Mouse (Mus musculus) liver, embryonic 11.5 days (tissue): ENCODE measurements around the gene Glycam1. TPM values are rescaled to one million over a fixed set of nuclear protein-coding genes. Genes with fewer than 3 reads are reported as not detected.
"Not testable (repeated sequence)": the region's sequence is repeated elsewhere in the genome, so short reads cannot be mapped to it uniquely, and the experiment has no call there.

Source experiments
- ATAC-seq: fragments of 200-750 bp; cut with Nextera tagmentation; replicated peaks from 2 replicates; pipeline ENCODE4 v1.8.0; 2017; ENCODE audit warnings: moderate number of reproducible peaks, mild to moderate bottlenecking, moderate TSS enrichment, moderate library complexity; ENCODE audit not compliant: low FRiP score
- DNase-seq: peaks from one replicate; pipeline ENCODE4 v3.0.0-alpha.2; 2017; ENCODE audit warnings: low spot score
- H3K27ac ChIP-seq: fragments of 300-500 bp; sonication (generic); 2 replicates; pipeline ENCODE4 v1.5.1; 2014; ENCODE audit warnings: mild to moderate bottlenecking, low read depth, low read length, control low read depth
- H3K27me3 ChIP-seq: fragments of 300-500 bp; sonication (generic); replicated peaks from 2 replicates; pipeline ENCODE4 v1.6.1; 2014; ENCODE audit warnings: low read length, mixed read lengths; ENCODE audit not compliant: control insufficient read depth, insufficient read depth
- H3K36me3 ChIP-seq: fragments of 300-500 bp; sonication (generic); 2 replicates; pipeline ENCODE4 v1.6.1; 2014; ENCODE audit warnings: mild to moderate bottlenecking, low read length, moderate library complexity, mixed read lengths; ENCODE audit not compliant: control insufficient read depth, insufficient read depth
- H3K4me1 ChIP-seq: fragments of 300-500 bp; sonication (generic); replicated peaks from 2 replicates; pipeline ENCODE4 v1.6.1; 2014; ENCODE audit warnings: low read length, mixed read lengths; ENCODE audit not compliant: control insufficient read depth, insufficient read depth
- H3K4me2 ChIP-seq: fragments of 300-500 bp; sonication (generic); 2 replicates; pipeline ENCODE4 v1.6.1; 2014; ENCODE audit warnings: mild to moderate bottlenecking, control low read depth, moderate library complexity
- H3K4me3 ChIP-seq: fragments of 300-500 bp; sonication (generic); 2 replicates; pipeline ENCODE4 v1.5.1; 2014; ENCODE audit warnings: low read depth, low read length, control low read depth
- H3K9ac ChIP-seq: fragments of 300-500 bp; sonication (generic); 2 replicates; pipeline ENCODE4 v1.6.1; 2014; ENCODE audit warnings: low read depth, low read length, control low read depth
- H3K9me3 ChIP-seq: fragments of 300-500 bp; sonication (generic); 2 replicates; pipeline ENCODE4 v1.6.1; 2016; ENCODE audit warnings: low read length, inconsistent platforms, mixed read lengths; ENCODE audit not compliant: control insufficient read depth
- WGBS: fragments of 180-500 bp; shearing (Covaris S2); extraction: QIAGEN DNeasy Blood & Tissue Kit; methylation state at CpG from one replicate; pipeline ENCODE4 v1.1.7; 2014; 5-methylcytosine and 5-hydroxymethylcytosine counted together
- polyA plus RNA-seq: library from polyadenylated mRNA; unstranded; fragments of >200 nt; fragmentation: Nextera tagmentation; extraction: Ambion mirVana; gene quantifications from 2 replicates; pipeline ENCODE4 v1.2.1, GENCODE M21; 2014

Glycam1 gene
- polyA plus RNA-seq = not detected in 2 replicates

GRCm38 (mm10) chr15:103564981-103565380 is at the start of gene Glycam1:
Gene Glycam1, minus strand, starts transcription at chr15:103565081.
- DNase-seq (no peak), ATAC-seq (no peak)
- H3K4me2 ChIP-seq = no peak within 1 kb of the TSS
- H3K4me3 ChIP-seq = no peak within 1 kb of the TSS
- H3K27me3 ChIP-seq = no peaks in the 10 kb centered on the region
- H3K9me3 ChIP-seq = no peaks in the 10 kb centered on the region
- H3K27ac ChIP-seq = no peak within 1 kb of the TSS
- no peak within 1 kb of the TSS for H3K9ac ChIP-seq
- H3K4me1 ChIP-seq = no peaks in the 10 kb centered on the region
- no peaks in the 10 kb centered on the region for H3K36me3 ChIP-seq

GRCm38 (mm10) chr15:103604481-103604880 is 39.6 kb upstream of the Glycam1 start:
- Histone ChIP-seq H3K27ac (no peak overlapping the region), H3K9me3 (no peaks in the 10 kb centered on the region), H3K4me2 (no peak overlapping the region), H3K9ac (no peak overlapping the region), H3K27me3 (no peaks in the 10 kb centered on the region), H3K4me3 (no peak overlapping the region), H3K4me1 (no peaks in the 10 kb centered on the region), H3K36me3 (no peaks in the 10 kb centered on the region)
- no peak for ATAC-seq
- 68% methylated on average over 1 of the region's 1 CpGs for WGBS
- no peak for DNase-seq

- no peak for ATAC-seq
- Histone ChIP-seq H3K4me2 (no peak overlapping the region), H3K4me3 (no peak overlapping the region), H3K27me3 (no peaks in the 10 kb centered on the region), H3K4me1 (no peaks in the 10 kb centered on the region), H3K27ac (no peak overlapping the region), H3K9me3 (no peaks in the 10 kb centered on the region), H3K36me3 (no peaks in the 10 kb centered on the region), H3K9ac (no peak overlapping the region)
- no peak for DNase-seq
- WGBS = 85% methylated on average over 2 of the region's 2 CpGs
These were observed 25.9 kb upstream of the Glycam1 start for GRCm38 (mm10) chr15:103590779-103591178.

- H3K27me3 ChIP-seq, H3K4me1 ChIP-seq, H3K36me3 ChIP-seq, H3K4me2 ChIP-seq, H3K9me3 ChIP-seq, H3K27ac ChIP-seq, H3K4me3 ChIP-seq, H3K9ac ChIP-seq, DNase-seq: not testable (repeated sequence)
- ATAC-seq = 0 out of 2 replicates have a peak, but pooled peaks have one; percentile 57
- WGBS = 42% methylated on average over 4 of the region's 4 CpGs
These were observed 22.9 kb upstream of the Glycam1 start for GRCm38 (mm10) chr15:103587752-103588151.

- Histone ChIP-seq H3K4me2 (no peak overlapping the region), H3K9ac (no peak overlapping the region), H3K9me3 (no peaks in the 10 kb centered on the region), H3K4me3 (no peak overlapping the region), H3K4me1 (no peaks in the 10 kb centered on the region), H3K36me3 (no peaks in the 10 kb centered on the region), H3K27ac (no peak overlapping the region), H3K27me3 (no peaks in the 10 kb centered on the region)
- WGBS = 70% methylated on average over 2 of the region's 2 CpGs
- DNase-seq (no peak), ATAC-seq (no peak)
These were observed 21.0 kb upstream of the Glycam1 start for GRCm38 (mm10) chr15:103585876-103586275.

GRCm38 (mm10) chr15:103552096-103552690 is 12.7 kb downstream of the Glycam1 start:
- Histone ChIP-seq H3K27ac (no peak overlapping the region), H3K4me2 (no peak overlapping the region), H3K9me3 (no peaks in the 10 kb centered on the region), H3K4me3 (no peak overlapping the region), H3K27me3 (no peaks in the 10 kb centered on the region; the same call in 1 of the 2 replicates), H3K36me3 (no peaks in the 10 kb centered on the region), H3K9ac (no peak overlapping the region), H3K4me1 (no peaks in the 10 kb centered on the region)
- ATAC-seq (no peak), DNase-seq (peak; percentile 29)
- WGBS = 43% methylated on average over 3 of the region's 3 CpGs

- DNase-seq (no peak), ATAC-seq (no peak)
- 32% methylated on average over 1 of the region's 1 CpGs for WGBS
These were observed 13.8 kb downstream of the Glycam1 start for GRCm38 (mm10) chr15:103551053-103551452.

GRCm38 (mm10) chr15:103549475-103549874 is 15.4 kb downstream of the Glycam1 start:
- H3K4me3 ChIP-seq = no peak overlapping the region
- H3K36me3 ChIP-seq = no peaks in the 10 kb centered on the region
- DNase-seq = no peak
- no peak for ATAC-seq
- no peak overlapping the region for H3K27ac ChIP-seq
- H3K4me1 ChIP-seq = no peaks in the 10 kb centered on the region
- no peaks in the 10 kb centered on the region for H3K9me3 ChIP-seq
- H3K27me3 ChIP-seq = no peaks in the 10 kb centered on the region; the same call in 1 of the 2 replicates
- H3K9ac ChIP-seq = no peak overlapping the region
- no peak overlapping the region for H3K4me2 ChIP-seq
- WGBS = 94% methylated on average over 1 of the region's 1 CpGs

More at GRCm38 (mm10) chr15:103551053-103551452, 13.8 kb downstream of the Glycam1 start:
- Histone ChIP-seq H3K9ac (no peak overlapping the region), H3K27me3 (no peaks in the 10 kb centered on the region; the same call in 1 of the 2 replicates), H3K4me3 (no peak overlapping the region), H3K9me3 (no peaks in the 10 kb centered on the region), H3K4me2 (no peak overlapping the region), H3K36me3 (no peaks in the 10 kb centered on the region), H3K27ac (no peak overlapping the region), H3K4me1 (no peaks in the 10 kb centered on the region)

GRCm38 (mm10) chr15:103547983-103548382 is 16.9 kb downstream of the Glycam1 start:
- ATAC-seq (no peak), DNase-seq (no peak)
- H3K9ac ChIP-seq = no peak overlapping the region
- H3K27me3 ChIP-seq = no peaks in the 10 kb centered on the region; the same call in 1 of the 2 replicates
- H3K9me3 ChIP-seq = no peaks in the 10 kb centered on the region
- H3K36me3 ChIP-seq = no peaks in the 10 kb centered on the region
- no peak overlapping the region for H3K4me3 ChIP-seq
- H3K4me1 ChIP-seq = no peaks in the 10 kb centered on the region
- H3K4me2 ChIP-seq = no peak overlapping the region
- no peak overlapping the region for H3K27ac ChIP-seq
- WGBS = 76% methylated on average over 3 of the region's 3 CpGs
